Mouse (Mus musculus) midbrain, embryonic 14.5 days (tissue): ENCODE data around the gene Npffr2. TPM values are rescaled to one million over a fixed set of nuclear protein-coding genes. Genes with fewer than 3 reads are reported as not detected.

Experiments used
- ATAC-seq: fragments of 200-750 bp; cut with Nextera tagmentation; 2 replicates; pipeline ENCODE4 v1.8.0; 2017; ENCODE audit warnings: moderate number of reproducible peaks, moderate library complexity; ENCODE audit not compliant: low FRiP score, low TSS enrichment
- DNase-seq: peaks from one replicate; pipeline ENCODE4 v3.0.0-alpha.2; 2015
- H3K27ac ChIP-seq: fragments of 300-500 bp; sonication (generic); replicated peaks from 2 replicates; pipeline ENCODE4 v1.5.1; 2014; ENCODE audit warnings: mild to moderate bottlenecking, low read depth, low read length, moderate library complexity
- H3K27me3 ChIP-seq: fragments of 300-500 bp; sonication (generic); 2 replicates; pipeline ENCODE4 v1.6.1; 2014; ENCODE audit warnings: low read length, control low read depth, mixed read lengths; ENCODE audit not compliant: control insufficient read depth, insufficient read depth
- H3K36me3 ChIP-seq: fragments of 300-500 bp; sonication (generic); 2 replicates; pipeline ENCODE4 v1.6.1; 2014; ENCODE audit warnings: low read length, control low read depth; ENCODE audit not compliant: control insufficient read depth, insufficient read depth
- H3K4me1 ChIP-seq: fragments of 300-500 bp; sonication (generic); 2 replicates; pipeline ENCODE4 v1.6.1; 2014; ENCODE audit warnings: mild to moderate bottlenecking, antibody characterized with exemption, low read length, control low read depth; ENCODE audit not compliant: control insufficient read depth, insufficient read depth
- H3K4me2 ChIP-seq: fragments of 300-500 bp; sonication (generic); 2 replicates; pipeline ENCODE4 v1.6.1; 2014; ENCODE audit warnings: mild to moderate bottlenecking, low read length, moderate library complexity
- H3K4me3 ChIP-seq: fragments of 300-500 bp; sonication (generic); replicated peaks from 2 replicates; pipeline ENCODE4 v1.5.1; 2014; ENCODE audit warnings: low read depth, low read length
- H3K9ac ChIP-seq: fragments of 300-500 bp; sonication (generic); replicated peaks from 2 replicates; pipeline ENCODE4 v1.6.1; 2014; ENCODE audit warnings: mild to moderate bottlenecking, low read length, moderate library complexity
- H3K9me3 ChIP-seq: fragments of 300-500 bp; sonication (generic); 2 replicates; pipeline ENCODE4 v1.6.1; 2016; ENCODE audit warnings: low read length, control low read depth, mixed read lengths; ENCODE audit not compliant: control insufficient read depth
- WGBS: fragments of 180-500 bp; shearing (Covaris S2); extraction: QIAGEN DNeasy Blood & Tissue Kit; methylation state at CpG from one replicate; pipeline ENCODE4 v1.1.7; 2014; 5-methylcytosine and 5-hydroxymethylcytosine counted together
- polyA plus RNA-seq: library from polyadenylated mRNA; unstranded; fragments of >200 nt; fragmentation: Nextera tagmentation; extraction: Ambion mirVana; gene quantifications from 2 replicates; pipeline ENCODE4 v1.2.1, GENCODE M21; 2014

Npffr2 gene
- polyA plus RNA-seq, 1 experiment from 2014 or later = 0.13 TPM

GRCm38 (mm10) chr5:89611322-89612015 lies 84.2 kb downstream of the Npffr2 start:
- Histone ChIP-seq H3K4me3 (no peak overlapping the region), H3K27ac (no peak overlapping the region), H3K27me3 (no peaks in the 10 kb centered on the region), H3K4me2 (no peak overlapping the region), H3K36me3 (no peaks in the 10 kb centered on the region), H3K9me3 (no peaks in the 10 kb centered on the region), H3K4me1 (no peaks in the 10 kb centered on the region), H3K9ac (no peak overlapping the region)
- no peak for ATAC-seq
- WGBS = 57% methylated on average over 2 of the region's 2 CpGs
- DNase-seq = no peak

DNA sequence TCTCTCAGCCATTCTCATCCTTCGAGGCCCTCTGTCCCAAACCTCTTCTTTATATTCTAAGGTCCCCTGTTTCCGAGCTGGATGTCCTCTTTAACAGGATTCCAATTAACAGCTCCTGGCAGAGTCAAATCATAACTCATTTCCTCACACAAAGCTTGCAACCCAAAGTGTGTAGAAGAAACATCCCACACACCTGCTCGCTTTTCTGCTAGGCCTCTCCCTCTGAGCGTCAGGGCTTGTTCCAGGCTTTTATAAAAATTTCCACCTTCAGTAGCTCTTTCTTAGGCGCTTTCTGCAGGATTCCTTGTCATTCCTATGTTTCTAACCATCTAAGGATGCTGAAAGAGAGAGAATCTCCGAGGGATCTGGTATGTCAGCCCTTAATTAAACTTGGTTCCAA lies 85.0 kb downstream of the Npffr2 start:
- WGBS = 75% methylated on average over 6 of the region's 6 CpGs
- Histone ChIP-seq H3K4me1 (no peaks in the 10 kb centered on the region), H3K36me3 (no peaks in the 10 kb centered on the region), H3K27ac (no peak overlapping the region), H3K4me2 (no peak overlapping the region), H3K9me3 (no peaks in the 10 kb centered on the region), H3K9ac (no peak overlapping the region), H3K4me3 (no peak overlapping the region), H3K27me3 (no peaks in the 10 kb centered on the region)
- DNase-seq (no peak), ATAC-seq (no peak)

DNA sequence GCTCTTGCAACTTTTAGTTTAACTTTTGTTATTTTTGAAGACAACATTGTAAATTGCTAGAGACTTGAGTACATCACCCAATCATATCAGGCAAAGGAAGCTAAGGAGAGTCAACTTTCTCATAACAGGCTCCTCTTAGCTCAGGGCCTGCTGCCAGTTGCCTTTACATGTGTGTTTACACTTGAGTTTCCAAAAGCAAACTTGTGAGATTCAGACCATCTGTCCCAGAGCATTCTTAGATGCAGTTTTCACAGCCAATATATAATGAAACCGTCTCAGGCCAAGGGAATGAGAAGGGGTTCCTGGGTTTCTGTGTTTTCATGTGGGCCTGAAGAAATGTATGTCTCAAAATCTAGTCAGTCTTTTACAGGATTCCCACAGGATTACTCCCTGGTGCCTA lies 104.4 kb downstream of the Npffr2 start:
- 78% methylated on average over 1 of the region's 1 CpGs for WGBS
- no peaks in the 10 kb centered on the region for H3K36me3 ChIP-seq
- H3K9me3 ChIP-seq = no peaks in the 10 kb centered on the region
- H3K4me3 ChIP-seq = no peak overlapping the region
- ATAC-seq (no peak), DNase-seq (no peak)
- H3K27me3 ChIP-seq = no peaks in the 10 kb centered on the region
- H3K27ac ChIP-seq = no peak overlapping the region
- H3K4me1 ChIP-seq = no peaks in the 10 kb centered on the region
- no peak overlapping the region for H3K4me2 ChIP-seq
- H3K9ac ChIP-seq = no peak overlapping the region

Other genes starting within 250 kb of the Npffr2 start
- gene Gc, start 69.5 kb upstream of the Npffr2 start, polyA plus RNA-seq = not detected in 2 replicates